Mouse (Mus musculus) right cerebral cortex, adult 2 months (tissue): ENCODE results near the gene Sntb2.

Experiments
- DNase-seq, 2 experiments: peaks; one replicate each; pipeline ENCODE4 v3.0.0; 2021 to 2022; ENCODE audit warnings: low spot score in 2 of 2

The Sntb2 gene

DNA sequence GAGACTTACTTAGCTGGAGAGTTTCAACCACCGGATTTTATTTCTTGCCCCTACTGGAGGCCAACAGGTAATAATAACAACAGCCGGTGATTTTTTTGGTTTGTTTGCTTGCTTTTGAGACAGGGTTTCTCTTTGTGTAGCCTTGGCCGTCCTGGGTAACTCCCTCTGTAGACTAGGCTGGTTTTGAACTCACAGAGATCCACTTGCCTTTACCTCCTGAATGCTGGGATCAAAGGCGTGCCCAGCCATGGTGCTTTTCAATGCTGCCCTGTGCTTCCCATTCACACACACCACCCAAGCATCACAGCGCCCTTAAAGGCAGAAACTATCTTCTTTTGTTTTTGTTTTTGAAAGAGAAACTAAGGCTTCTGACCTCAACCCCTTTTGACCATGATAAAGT is 5.6 kb upstream of the Sntb2 start:
- DNase-seq: no peak

DNA sequence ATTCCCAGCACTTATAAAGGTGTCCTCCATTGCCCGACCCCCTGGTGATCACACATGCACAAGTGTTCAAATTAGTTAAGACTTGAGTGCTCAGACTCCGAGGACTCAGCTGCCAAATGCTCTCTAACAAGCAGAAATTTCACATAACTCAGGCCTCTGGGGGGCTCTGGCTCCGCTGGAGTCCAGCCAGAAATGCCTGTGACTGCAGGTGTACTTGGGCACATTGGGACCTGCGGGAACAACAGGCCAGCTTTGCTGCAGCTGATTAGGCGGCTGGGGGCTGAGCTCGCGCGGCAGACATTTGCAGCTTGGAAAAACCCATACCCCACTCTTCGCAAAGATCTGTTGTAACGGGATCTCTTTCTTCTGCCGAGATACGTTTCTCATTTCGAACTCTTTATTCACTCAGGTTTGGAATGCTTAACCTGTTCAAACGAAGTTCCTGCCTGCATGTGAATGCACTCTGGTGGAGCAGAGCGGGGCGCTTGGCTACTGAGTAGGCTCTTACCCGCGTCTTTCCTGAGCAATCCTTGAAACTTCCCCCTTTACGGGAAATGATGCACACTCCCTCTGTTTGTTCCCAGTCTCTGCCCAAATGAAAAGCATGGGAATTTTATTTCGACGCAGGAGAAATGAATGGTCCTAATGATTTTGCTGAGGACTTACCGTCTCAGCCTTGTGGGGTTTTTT is 3.0 kb upstream of the Sntb2 start:
- DNase-seq: no peak

DNA sequence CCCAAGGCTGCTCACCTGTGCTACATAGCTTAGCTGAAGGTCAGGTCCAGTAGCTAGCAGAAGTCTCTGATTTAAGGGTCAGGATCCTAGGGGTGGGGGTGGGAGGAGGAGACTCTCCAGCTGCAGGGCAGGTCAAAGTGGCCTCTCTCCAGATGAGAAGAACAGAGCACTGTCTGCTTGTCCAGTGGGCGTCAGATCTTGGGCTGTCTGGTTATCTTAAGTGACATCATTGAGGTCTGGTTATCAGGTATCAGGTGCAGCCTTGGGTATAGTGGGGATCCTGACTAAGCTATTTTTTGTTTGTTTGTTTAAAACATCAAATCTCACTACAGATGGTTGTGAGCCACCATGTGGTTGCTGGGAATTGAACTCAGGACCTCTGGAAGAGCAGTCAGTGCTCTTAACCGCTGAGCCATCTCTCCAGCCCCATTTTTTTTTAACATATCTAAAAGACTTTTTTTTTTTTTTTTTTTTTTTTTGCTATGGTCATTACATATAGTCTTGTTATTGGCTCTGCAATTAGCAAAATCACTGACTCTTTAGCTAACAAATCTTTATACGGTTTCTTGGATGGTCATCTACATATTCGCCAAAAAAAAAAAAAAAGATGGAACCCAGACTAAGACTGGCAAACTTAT is 1.9 kb upstream of the Sntb2 start:
- DNase-seq: no peak

DNA sequence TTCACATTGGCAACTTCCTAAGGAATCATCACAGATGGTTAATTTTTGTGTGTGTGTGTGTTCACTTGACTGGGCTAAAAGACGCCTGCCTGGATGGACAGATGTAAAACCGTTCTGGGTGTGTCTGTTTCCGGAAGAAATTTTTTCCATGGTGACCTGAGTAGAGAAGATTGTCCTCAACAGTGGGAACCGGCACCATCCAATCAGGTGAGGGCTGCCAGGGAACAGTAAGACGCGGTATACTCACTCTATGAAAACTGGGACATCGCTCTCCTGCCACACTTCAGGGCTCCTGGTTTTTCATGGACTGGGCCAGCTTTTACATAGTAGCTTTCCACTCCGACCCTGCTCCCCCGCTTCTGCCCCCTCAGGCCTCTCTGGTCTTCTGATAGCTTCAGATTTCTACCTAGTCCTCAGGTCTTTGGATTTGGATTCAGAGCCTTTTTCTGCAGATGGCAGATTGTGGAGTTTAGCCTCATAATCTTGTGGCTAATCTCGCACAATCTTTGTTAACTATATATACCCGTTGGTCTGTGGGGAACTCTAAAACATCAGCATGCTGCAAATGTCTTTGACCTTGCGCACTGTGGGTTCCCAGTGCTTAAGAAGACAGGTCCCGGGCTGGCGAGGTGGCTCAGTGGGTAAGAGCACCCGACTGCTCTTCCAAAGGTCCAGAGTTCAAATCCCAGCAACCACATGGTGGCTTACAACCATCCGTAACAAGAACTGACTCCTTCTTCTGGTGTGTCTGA is 1.1 kb upstream of the Sntb2 start:
- no peak for DNase-seq

DNA sequence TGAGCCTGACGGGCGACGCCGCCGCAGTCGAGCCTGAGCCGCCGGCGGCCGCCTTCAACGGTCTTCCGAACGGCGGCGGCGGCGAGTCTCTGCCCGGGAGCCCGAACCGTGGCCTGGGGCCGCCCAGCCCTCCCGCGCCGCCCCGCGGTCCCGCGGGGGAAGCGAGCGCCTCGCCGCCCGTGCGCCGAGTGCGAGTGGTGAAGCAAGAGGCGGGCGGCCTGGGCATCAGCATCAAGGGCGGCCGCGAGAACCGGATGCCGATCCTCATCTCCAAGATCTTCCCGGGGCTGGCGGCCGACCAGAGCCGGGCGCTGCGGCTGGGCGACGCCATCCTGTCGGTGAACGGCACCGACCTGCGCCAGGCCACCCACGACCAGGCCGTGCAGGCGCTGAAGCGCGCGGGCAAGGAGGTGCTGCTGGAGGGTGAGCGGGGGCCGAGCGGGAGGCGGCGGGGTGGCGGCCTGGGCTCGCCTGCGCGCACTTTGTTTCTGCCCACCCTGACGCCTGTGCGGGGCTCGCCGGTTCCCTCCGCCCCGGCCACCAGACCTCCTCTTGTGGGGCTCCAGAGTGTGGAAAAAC is 438 bp downstream of the Sntb2 start:
- DNase-seq: peak in 1 of 2 experiments; percentile 39

DNA sequence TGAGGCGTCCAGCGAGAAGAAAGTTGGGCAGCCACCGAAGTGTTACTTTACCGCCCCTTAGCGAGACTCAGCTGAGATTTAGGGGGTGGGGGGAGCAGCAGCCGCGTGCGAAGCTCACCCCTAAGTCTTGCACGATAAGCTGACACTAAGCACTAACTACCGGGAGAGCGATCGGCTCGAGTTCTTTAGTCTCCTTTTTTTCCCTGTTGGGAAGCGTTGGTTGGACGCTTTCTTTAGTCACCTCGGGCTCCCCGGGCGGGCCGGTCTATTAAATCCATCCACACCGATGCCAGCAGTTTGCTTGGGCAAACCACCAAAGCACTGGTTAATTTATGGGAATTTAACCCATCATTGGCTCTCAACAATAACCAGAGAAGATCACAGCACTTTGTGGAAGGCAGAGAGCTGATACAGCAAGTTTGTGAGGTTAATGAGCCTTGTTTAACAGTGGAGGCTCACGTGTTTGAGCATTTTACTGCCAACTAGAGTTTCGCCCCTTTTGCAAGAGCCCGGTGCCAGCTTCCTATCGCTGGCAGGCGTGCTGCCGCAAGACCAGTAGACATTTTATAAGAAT is 1.0 kb downstream of the Sntb2 start:
- peak; percentile 44 to 60 for DNase-seq

DNA sequence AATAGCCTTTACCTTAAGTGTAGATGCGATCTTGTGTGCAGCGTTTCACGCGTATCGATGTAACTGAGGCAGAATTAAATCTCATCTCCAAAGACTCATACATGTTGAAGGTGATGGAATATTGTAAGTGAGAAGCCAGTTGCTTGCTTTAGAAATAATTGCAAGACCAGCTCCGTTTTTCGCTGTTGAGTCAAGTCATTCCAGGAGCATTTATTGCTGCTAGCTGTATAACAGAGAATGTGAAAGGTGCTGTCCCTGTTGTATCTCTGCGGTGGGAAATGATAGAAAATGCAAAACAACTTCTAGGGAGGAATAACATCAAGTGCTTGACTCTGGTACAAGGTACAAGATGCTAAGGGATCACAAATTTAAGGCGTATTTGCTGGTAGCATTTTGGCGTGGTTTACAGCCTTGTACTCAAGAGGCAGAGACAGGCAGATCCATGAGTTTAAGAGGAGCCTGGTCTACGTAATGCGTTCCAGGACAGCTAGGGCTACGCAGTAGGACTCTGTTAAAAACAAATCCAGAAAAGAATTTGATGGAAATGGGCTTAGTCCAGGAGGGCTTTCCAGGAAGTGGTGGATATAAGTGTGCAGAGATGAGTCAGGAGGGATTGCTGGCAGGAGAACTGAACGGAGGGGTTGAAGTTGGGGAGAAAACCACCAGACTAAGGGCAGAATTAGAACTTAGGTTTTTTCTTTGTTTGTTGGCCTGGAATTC is 1.7 kb downstream of the Sntb2 start:
- DNase-seq: no peak

DNA sequence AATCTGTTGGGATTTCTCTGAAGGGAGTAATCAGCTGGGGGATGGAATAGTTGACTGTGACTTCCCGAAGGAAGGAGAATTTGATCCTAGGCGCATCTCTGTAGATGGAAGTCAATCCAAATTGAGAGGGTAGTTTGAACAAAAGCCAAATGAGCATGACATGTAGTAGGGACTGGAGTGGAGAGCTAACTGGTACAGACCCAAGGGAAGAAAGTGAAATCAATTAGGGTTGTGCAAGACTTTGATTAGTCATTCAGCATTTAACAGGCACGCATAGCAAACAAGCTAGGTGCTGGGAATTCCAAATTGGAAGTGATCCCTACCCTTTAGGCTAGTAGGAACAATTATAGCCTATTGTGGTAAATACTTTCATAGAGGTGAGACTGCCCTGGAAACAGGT is 6.3 kb downstream of the Sntb2 start:
- DNase-seq: no peak

DNA sequence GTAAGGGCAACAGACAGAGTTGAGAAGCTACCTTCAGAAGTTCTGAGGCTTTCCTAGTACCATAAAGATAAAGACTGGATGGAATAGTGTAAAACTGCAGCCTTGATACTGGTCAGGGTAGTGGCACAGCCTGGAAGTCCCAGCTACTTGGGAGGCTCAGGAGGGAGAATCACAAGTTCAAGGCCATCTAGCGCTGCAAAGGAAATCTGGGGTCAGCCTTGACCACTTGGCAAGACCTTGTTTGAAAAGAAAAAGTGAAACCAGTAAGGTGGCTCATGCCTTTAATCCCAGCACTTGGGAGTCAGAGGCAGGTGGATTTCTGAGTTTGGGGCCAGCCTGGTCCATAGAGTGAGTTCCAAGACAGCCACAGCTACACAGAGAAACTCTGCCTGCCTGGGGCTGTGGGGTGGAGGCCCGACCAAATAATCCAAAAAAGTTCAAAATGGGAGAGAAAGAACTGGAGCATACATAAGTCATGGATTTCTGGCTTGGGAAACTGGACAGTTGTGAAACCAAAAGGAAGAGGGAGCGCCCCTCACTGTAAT is 8.4 kb downstream of the Sntb2 start:
- no peak for DNase-seq

DNA sequence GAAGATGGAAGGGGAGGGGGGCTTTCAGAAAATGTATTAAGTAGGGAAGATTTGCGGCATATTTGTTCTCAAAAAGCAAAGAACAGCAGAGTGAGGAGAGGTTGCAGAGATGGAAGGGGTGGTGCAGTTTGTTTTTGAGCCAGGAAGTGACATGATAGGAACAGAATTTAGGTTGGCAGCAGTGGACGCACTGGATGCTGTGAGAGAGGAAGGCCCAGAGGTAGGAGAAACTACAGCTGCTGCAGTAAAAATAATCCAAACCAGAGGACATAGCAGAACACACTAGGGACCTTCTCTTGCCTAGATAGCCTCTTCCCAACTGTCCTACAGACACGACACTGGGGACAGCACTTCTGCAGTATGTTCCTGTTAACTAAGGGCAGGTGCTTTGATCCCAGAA is 9.2 kb downstream of the Sntb2 start:
- no peak for DNase-seq

DNA sequence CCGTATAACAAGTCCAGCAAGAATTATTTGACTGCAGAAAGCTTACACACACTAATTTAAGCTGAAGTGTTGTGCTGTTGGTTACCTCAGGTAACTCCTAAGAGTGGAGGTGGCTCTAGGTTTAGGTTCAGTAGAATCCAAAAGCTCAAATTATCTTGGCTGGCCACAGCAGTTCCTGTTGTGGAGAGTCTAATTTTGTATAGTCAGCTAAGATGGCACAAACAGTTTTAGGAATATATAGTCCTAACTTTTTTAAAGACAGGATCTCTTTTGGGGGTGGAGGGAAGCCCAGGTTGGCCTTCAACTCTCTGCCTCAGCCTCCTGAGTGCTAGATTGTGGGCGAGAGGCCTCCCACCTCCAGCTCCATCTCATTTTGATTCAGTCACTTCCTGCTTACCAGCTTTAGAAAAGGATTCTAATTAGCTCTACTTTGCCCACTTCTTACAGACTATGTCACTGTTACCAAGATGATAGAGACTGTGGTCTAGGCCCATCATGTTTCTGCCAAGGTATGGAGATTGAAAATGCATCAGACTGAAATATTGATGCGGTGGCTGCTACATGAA is 13.2 kb downstream of the Sntb2 start:
- DNase-seq: peak in 1 of 2 experiments; percentile 31

DNA sequence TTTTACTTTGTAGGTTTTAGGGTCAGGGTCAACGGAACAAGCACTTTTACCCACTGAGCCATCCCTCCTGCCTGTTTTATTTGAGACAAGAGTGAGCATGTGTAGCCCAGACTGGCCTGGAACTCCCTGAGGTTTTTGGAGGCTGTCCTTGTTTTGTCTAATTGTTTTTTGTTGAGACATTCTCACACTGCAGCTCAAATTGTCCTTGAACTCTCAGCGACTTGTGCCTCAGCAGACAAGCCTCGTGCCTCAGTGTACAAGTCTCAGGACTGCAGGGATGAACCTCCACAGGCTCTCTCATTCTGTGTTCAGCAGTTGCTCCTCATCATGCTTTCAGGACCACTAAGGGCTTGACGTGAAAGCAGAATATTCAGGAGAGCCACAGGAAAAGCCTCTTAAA is 16.2 kb downstream of the Sntb2 start:
- DNase-seq: no peak

DNA sequence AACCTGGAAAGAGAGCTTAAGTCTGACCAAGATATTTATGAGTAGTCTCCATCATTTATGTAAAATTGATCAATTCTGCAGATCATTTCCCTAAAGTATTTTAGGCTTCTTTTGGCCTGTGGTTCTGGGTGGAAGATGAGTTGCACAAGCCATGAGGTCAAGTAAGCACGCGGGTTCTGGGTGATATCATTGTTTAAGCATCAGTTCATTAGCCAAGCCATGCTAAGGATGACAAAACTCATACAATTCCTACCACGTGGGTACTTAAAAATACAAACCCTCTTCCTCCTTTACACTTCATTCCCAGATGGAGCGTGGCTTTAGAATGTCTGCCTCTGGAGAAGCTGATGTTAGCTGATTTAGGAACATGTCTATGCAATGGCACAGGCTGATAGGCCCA is 18.0 kb downstream of the Sntb2 start:
- DNase-seq: no peak

DNA sequence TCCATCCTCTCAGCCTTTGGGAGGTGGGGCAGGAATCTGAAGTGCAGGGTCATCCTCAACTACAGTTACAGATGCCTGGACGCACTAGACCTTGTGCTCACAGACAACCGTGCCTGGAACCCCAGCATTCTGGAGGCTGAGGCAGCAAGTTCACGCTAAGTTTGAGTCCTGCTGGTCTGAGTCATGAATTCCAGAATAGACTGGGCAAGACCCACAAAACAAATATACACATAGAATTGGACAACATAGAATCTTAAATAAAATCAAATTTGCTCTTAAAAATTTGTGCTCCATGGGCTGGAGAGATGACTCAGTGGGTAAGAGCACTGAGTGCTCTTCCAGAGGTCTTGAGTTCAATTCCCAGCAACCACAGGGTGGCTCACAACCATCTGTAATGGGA is 21.5 kb downstream of the Sntb2 start:
- DNase-seq: no peak

DNA sequence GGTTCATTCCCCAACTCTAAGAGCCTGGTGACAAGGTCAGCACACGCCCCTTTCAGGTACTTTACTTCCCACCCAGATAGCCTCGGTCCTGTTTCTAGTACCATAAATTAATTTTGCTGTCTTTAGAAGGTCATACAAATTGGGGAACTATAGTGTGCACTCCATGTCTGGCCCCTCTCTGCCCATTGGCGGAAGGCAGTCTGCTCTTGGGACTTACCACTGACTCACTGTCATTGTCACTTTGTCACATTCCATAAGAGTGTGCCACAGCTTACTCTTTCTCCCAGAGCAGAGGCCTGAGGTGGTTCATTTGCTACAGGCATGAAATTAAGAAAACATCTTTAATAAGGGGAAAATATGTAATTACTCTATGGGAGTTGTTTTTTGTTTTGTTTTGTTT is 22.7 kb downstream of the Sntb2 start:
- no peak for DNase-seq

DNA sequence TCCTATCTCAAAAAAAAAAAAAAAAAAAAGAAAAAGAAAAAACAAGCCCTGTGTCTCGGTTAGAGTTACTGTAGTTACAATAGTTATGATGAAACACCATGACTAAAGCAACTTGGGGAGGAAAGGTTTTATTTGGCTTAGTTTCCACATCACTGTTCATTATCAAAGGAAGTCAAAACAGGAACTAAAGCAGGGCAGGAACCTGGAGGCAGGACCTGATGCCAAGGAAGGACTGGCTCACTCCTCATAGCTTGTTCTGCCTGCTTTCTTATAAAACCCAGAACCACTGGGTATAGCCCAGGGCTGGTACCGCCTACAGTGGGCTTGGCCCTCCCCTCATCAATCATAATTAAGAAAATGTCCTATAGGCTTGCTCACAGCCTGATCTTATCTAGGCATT is 24.1 kb downstream of the Sntb2 start:
- no peak for DNase-seq

DNA sequence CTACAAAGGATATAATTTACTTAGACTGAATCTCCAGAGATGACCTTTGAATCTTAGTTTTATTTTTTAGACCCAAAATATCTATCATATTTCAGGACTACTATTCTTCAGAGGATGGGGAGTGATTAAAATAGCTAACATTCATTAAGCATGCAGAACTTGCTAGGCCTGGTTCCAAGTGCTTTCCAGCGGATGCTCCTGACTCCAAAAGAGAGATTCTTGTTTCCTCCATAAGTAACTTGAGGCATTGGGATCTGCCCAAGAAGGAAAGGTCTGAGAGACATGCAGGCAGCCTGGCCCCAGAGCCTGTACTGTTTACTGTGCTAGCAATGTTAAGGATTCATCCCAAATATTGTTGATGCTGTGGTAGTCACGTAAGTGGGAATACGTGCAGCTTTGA is 26.8 kb downstream of the Sntb2 start:
- no peak for DNase-seq

DNA sequence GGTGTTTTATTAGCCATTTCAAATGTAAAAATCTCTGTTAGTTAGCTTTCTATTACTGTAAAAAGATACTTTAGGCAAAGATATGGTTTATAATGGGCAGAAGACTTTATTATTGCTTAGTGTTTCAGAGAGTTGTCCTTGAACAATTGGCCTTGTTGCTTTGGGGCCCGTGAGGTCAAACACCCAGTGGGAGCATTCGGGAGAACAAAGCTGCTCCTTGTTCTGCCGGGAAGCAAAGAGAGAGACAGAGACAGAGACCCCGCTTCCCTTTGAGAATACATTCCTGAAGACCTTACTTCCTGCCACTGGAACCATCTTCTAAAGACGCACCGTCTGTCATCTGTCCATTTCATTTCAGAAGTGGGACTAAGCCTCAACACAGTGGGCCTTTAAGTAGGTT is 27.8 kb downstream of the Sntb2 start:
- no peak for DNase-seq

DNA sequence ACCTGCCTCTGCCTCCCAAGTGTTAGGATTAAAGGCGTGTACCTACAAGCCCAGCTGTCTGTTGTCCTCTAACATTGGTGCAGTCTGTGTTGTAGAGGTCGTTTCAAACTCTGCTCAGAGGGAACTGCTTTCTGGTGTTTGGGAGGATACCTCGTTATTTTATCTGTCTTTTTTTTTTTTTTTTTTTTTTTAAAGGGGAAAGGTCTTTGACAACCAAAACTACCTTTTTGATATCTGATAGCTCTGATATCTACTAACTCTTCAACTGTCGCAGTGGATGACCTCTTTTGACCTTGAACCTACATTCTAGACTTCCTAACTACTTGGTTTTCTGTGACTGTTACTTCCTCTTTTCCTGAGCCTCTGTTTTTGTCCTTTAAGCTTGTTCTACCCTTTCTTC is 29.0 kb downstream of the Sntb2 start:
- DNase-seq: no peak

DNA sequence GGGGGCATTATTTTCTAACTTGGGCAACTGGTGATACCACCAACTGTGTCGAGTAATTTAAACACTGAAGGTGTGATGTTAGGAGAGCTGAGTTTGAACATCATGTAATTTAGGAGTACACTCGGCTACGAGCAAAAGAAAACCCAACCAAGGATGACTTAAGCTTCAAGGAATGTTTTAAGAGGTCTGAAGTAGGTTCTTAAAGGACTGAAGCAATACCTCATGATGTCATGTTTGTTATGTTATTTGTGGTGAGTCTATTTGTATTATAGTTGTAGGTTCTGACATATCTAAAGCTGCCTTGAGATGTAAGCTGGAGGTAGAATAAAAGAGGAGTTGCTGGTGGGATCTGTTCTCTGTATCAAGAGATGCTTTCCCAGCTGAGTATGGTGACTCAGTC is 34.4 kb downstream of the Sntb2 start:
- DNase-seq: no peak

DNA sequence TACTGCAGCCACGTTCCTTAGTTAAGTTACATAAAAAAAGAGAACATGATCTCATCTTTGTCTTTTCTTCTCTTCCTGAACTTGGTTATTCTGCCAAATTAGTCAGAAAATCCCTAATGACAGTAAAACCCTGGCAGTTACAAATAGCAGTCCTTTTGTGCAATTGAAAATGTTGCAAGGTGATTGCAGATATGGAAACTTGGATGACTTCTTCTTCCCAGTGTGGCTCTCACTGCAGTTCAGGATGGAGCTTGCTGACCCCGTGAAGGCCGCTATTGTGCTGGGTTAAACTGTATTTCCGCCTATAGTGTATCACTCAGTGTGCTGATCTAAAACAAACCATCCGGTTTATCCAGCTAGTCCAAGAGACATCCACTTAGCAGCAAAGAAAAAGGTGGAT is 36.4 kb downstream of the Sntb2 start:
- DNase-seq: no peak
